Mouse (Mus musculus) brain, embryonic 14.5 days (tissue): ENCODE measurements at regions not wholly inside any gene's neighbourhood (a gene's known extent, or its start where the extent isn't known, plus 50 kb on each side); places are given as distances from the start of the nearest gene placed in this dataset.

Experiments
- CTCF ChIP-seq: fragments of 200-500 bp; IDR thresholded peaks from 2 replicates; pipeline ENCODE4 v1.5.1; 2012; ENCODE audit warnings: inconsistent platforms, mild to moderate bottlenecking, moderate library complexity, borderline replicate concordance; ENCODE audit not compliant: insufficient read depth, insufficient read length; ENCODE audit errors: extremely low read depth
- POLR2A ChIP-seq: fragments of 200-500 bp; IDR thresholded peaks from 2 replicates; pipeline ENCODE4 v1.6.1; 2012; ENCODE audit warnings: mild to moderate bottlenecking, inconsistent platforms, borderline replicate concordance; ENCODE audit not compliant: poor library complexity, insufficient read depth, insufficient read length, severe bottlenecking; ENCODE audit errors: extremely low read depth

DNA sequence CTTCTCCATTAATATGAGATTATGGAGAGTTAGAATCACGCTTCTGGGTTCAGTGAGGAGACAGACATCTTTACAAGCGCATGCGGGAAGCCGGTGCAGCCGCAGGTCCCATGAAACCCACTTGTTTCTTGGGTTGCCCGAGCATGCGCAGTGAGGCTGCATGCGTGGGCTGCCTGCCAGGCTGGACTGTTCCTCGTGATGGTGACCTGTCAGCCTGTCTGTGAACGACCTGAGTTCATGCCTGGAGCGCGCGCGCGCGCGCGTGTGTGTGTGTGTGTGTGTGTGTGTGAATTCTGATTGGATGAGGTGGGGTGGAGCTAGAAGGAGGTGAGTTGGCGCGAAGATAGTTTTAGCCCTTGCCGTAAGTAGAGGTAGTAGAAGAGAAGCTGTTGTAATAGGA is 166.2 kb upstream of the Plxnc1 start:
- no peak for TF ChIP-seq CTCF
- TF ChIP-seq POLR2A = no peak
